Mouse (Mus musculus): ENCODE data around the gene Gdpd2. TPM values are rescaled to one million over a fixed set of nuclear protein-coding genes. Genes with fewer than 3 reads are reported as not detected.
A peak's percentile ranks its signal among the peaks of the same experiment; 100 is the strongest.

The Gdpd2 gene
- polyA plus RNA-seq (2016; fragmentation: Nextera tagmentation; extraction: Ambion mirVana) = 16.4 and 22.2 TPM in 2 replicates

DNA sequence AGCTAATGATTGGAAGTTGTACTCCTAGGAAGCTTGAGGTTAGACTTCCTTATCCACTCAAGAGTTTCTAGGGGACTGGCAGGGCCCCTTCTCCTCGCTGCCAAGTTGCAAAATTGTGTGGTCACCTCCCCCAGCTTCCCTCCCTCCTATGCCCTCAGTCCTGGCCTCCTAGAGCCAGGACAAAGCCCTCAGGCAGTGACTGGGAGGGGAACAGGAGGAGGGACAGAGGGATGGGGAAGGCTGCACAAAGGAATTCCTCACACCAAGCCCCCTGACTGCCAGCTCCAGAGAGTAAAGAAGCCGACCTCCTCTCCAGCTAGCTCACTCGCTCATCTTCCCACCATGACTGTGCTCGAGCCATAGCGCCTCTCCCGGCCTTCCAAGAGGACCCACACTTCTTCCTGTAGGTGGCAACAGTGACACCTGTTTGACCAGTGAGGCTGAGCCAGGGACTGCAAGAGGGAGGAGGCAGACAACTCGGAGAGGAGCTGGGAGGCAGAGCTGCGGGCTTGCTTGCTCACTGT lies at the start of gene Gdpd2:
Gene Gdpd2, plus strand, starts transcription at position 209 of the 524 bp plus-strand sequence.
- Histone ChIP-seq H3K9me3 (replicated peaks) (no peaks in the 10 kb centered on the region), H3K27me3 (peaks cover 13% of the 10 kb centered on the region), H3K9ac (no peak within 1 kb of the TSS; the same call in 1 of the 2 replicates), H3K27ac (peak within 1 kb of the TSS; percentile 71), H3K4me3 (peak within 1 kb of the TSS; percentile 20), H3K36me3 (no peaks in the 10 kb centered on the region), H3K4me1 (peaks cover 18% of the 10 kb centered on the region), H3K4me2 (replicated peaks) (peak within 1 kb of the TSS; percentile 48)
- peak; percentile 68 for ATAC-seq (ENCODE audit: low FRiP score)
- WGBS = 20% methylated on average over 8 of the region's 8 CpGs

DNA sequence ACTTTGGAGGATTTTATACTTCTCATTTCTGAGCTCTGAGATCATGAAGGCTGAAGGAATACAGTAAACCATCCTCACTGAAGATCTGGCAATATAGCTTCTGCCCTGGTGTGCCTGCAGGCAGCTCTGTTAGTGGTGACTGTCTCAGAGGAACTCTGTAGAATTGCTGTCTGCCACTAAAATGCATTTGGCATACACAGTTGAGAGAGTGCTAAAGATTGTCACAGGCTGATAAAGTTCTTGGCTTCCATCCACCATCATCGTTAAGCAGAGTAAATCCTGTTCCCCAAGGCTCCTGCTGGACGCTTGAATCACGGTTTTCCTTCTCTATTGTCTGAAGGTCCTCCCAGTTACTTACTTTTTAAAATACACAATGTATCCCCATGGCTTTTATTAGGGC lies 43.1 kb upstream of the Gdpd2 start:
- H3K9me3 ChIP-seq (replicated peaks) = no peaks in the 10 kb centered on the region
- 76% methylated on average over 3 of the region's 3 CpGs for WGBS
- H3K36me3 ChIP-seq = no peaks in the 10 kb centered on the region
- H3K9ac ChIP-seq = no peak overlapping the region
- H3K4me2 ChIP-seq (replicated peaks) = no peak overlapping the region
- H3K27ac ChIP-seq = no peak overlapping the region
- H3K4me3 ChIP-seq = no peak overlapping the region
- peaks cover 5% of the 10 kb centered on the region; the same call in 1 of the 2 replicates for H3K27me3 ChIP-seq
- no peak for ATAC-seq (ENCODE audit: low FRiP score)
- H3K4me1 ChIP-seq = no peaks in the 10 kb centered on the region

DNA sequence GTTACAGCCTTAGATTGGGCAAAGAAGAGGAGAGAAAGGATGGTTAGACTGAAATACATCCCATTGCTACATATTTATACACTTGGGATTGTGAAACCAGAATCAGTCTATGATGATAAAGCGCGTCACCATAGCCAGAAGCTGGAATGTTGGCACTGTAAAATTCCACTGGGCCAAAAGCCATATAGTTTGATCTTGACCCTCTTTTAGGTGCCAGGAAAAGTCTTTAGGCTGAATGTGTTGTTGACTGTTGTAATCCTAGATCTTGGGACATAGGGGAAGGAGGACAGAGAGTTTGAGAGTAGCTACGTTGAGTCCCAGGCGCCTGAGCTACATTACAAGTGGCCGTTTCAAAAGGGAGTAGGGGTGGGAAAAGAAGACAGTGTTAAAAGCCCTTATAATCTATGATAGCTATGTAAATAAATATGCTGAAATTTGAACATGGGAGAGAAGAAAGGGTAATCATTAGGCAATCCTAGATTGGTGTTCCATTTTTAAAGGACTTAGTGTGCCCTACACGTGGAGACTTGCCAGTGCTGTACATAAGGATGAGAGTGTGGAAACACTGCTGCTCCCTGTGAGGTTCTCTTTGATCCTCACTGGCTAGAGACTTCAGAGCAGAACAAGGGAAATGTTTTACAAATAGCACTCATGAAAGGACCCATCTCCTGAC lies 42.2 kb upstream of the Gdpd2 start:
- no peaks in the 10 kb centered on the region for H3K9me3 ChIP-seq (replicated peaks)
- H3K4me2 ChIP-seq (replicated peaks) = no peak overlapping the region
- H3K4me1 ChIP-seq = no peaks in the 10 kb centered on the region
- H3K4me3 ChIP-seq = no peak overlapping the region
- no peak for ATAC-seq (ENCODE audit: low FRiP score)
- H3K9ac ChIP-seq = no peak overlapping the region
- 88% methylated on average over 6 of the region's 6 CpGs for WGBS
- peaks cover 5% of the 10 kb centered on the region; the same call in 1 of the 2 replicates for H3K27me3 ChIP-seq
- no peaks in the 10 kb centered on the region for H3K36me3 ChIP-seq
- H3K27ac ChIP-seq = no peak overlapping the region

- Histone ChIP-seq H3K4me2 (replicated peaks) (no peak overlapping the region), H3K4me3 (no peak overlapping the region), H3K4me1 (no peaks in the 10 kb centered on the region), H3K36me3 (no peaks in the 10 kb centered on the region), H3K27me3 (peaks cover 5% of the 10 kb centered on the region; the same call in 1 of the 2 replicates), H3K9me3 (replicated peaks) (no peaks in the 10 kb centered on the region), H3K9ac (no peak overlapping the region), H3K27ac (no peak overlapping the region)
- 79% methylated on average over 5 of the region's 5 CpGs for WGBS
- no peak for ATAC-seq (ENCODE audit: low FRiP score)
These were observed 41.7 kb upstream of the Gdpd2 start for GRCm38 (mm10) chrX:100688033-100688370.

DNA sequence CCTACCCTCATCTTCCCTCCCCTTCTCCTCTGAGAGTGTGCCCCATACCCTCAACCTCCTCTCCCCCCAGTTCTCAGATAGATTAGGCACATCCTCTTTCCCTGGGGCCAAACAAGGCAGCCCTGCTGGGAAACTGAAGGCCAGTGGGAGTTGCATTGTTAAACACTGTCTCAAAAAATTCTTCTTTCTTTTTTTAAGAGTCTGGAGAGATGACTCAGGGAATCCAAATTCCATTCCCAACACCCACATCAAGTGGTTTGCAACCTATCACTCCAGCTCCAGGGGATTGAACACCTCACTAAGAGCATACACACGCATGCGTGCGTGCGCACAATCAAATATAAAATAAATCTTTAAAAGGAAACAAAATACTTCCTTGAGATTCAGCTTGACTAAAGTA lies 32.9 kb upstream of the Gdpd2 start:
- no peak overlapping the region for H3K4me2 ChIP-seq (replicated peaks)
- H3K27me3 ChIP-seq = 0 out of 2 replicates have a peak, but pooled peaks cover 3% of the 10 kb centered on the region
- H3K36me3 ChIP-seq = no peaks in the 10 kb centered on the region
- H3K9me3 ChIP-seq (replicated peaks) = no peaks in the 10 kb centered on the region
- H3K9ac ChIP-seq = no peak overlapping the region
- H3K4me3 ChIP-seq = no peak overlapping the region
- H3K27ac ChIP-seq = no peak overlapping the region
- WGBS = 97% methylated on average over 4 of the region's 4 CpGs
- no peaks in the 10 kb centered on the region for H3K4me1 ChIP-seq
- no peak for ATAC-seq (ENCODE audit: low FRiP score)

DNA sequence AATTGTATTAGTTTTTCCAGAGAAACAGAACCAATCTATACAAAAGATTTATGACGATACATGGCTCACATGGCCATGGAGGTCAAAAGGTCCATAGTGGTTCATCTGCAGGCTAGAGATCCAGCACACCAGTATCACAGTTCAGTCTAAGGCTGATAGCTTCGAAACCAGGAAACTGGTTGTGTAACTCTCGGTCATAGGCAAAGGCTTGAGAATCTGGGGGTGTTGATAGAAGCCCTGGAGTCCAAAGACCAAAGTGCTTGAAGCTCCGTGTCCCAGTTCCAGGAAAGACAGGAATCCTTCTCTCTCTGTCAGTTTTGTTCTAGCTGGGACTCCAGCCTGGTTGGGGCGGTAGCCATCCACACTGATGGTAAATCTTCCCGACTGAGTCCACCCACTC lies 21.6 kb upstream of the Gdpd2 start:
- no peak overlapping the region for H3K4me2 ChIP-seq (replicated peaks)
- WGBS = 92% methylated on average over 6 of the region's 6 CpGs
- H3K27me3 ChIP-seq = no peaks in the 10 kb centered on the region
- H3K27ac ChIP-seq = no peak overlapping the region
- no peaks in the 10 kb centered on the region for H3K9me3 ChIP-seq (replicated peaks)
- H3K4me3 ChIP-seq = no peak overlapping the region
- no peak for ATAC-seq (ENCODE audit: low FRiP score)
- no peaks in the 10 kb centered on the region for H3K4me1 ChIP-seq
- no peaks in the 10 kb centered on the region for H3K36me3 ChIP-seq
- H3K9ac ChIP-seq = no peak overlapping the region

- peaks cover 10% of the 10 kb centered on the region; the same call in 1 of the 2 replicates for H3K36me3 ChIP-seq
- 88% methylated on average over 6 of the region's 6 CpGs for WGBS
- no peak for ATAC-seq (ENCODE audit: low FRiP score)
- H3K27me3 ChIP-seq = peaks cover 10% of the 10 kb centered on the region; the same call in 1 of the 2 replicates
- H3K27ac ChIP-seq = no peak overlapping the region
- no peaks in the 10 kb centered on the region for H3K4me1 ChIP-seq
- H3K9ac ChIP-seq = no peak overlapping the region
- H3K4me2 ChIP-seq (replicated peaks) = no peak overlapping the region
- H3K4me3 ChIP-seq = no peak overlapping the region
- no peaks in the 10 kb centered on the region for H3K9me3 ChIP-seq (replicated peaks)
These were observed 13.5 kb upstream of the Gdpd2 start for GRCm38 (mm10) chrX:100716173-100716572.

GRCm38 (mm10) chrX:100728947-100729346 lies 726 bp upstream of the Gdpd2 start:
- ATAC-seq (ENCODE audit: low FRiP score) = peak; percentile 75
- Histone ChIP-seq H3K9ac (no peak overlapping the region), H3K4me3 (no peak overlapping the region), H3K9me3 (replicated peaks) (no peaks in the 10 kb centered on the region), H3K27ac (peak overlapping the region; percentile 71), H3K4me1 (peaks cover 18% of the 10 kb centered on the region), H3K36me3 (no peaks in the 10 kb centered on the region), H3K27me3 (peaks cover 13% of the 10 kb centered on the region), H3K4me2 (replicated peaks) (no peak overlapping the region)
- 18% methylated on average over 1 of the region's 1 CpGs for WGBS

DNA sequence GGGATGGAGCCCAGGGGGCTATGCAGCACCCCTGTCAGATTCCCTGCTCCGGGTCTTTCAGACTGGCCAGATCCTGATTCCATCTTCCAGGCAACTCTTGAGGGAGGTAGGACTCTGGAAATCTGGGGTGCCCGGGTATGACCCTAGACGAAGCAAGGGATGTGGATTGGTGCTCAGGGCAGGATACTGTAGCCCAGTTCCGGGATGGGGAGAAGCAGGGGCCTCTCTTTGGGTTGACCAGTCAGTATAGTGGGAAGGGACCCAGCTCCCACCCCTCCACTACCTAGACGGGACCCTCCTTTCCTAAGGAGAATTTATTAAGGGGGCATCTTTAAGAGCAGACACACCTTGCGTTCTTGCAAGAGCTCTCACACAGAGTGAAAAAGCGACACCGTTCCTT lies 593 bp downstream of the Gdpd2 start:
- Histone ChIP-seq H3K4me3 (peak overlapping the region; percentile 20), H3K4me2 (replicated peaks) (peak overlapping the region; percentile 48), H3K4me1 (peaks cover 18% of the 10 kb centered on the region), H3K27me3 (peaks cover 13% of the 10 kb centered on the region), H3K27ac (peak overlapping the region; percentile 71), H3K36me3 (no peaks in the 10 kb centered on the region), H3K9me3 (replicated peaks) (no peaks in the 10 kb centered on the region), H3K9ac (no peak overlapping the region)
- WGBS = 31% methylated on average over 8 of the region's 8 CpGs
- peak; percentile 46 for ATAC-seq (ENCODE audit: low FRiP score)

DNA sequence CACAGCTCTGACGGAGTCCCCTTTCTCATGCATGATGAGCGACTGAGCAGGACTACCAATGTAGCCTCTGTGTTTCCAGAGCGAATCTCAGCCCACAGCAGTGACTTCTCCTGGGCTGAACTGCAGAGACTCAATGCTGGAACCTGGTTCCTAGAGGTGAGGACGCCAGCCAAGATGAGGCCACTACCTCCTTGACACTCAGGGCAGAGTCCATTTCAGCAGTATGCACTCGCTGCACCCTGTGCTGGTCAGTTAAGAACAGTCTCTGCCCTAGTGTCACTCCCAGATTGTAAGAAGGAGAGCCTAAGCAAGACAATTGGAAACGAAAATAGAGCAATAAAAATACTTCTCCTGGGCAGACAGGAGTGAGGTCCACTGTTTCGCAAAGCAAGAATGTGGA lies 4.7 kb downstream of the Gdpd2 start:
- Histone ChIP-seq H3K9ac (no peak overlapping the region), H3K27ac (no peak overlapping the region), H3K4me1 (peaks cover 13% of the 10 kb centered on the region), H3K9me3 (replicated peaks) (no peaks in the 10 kb centered on the region), H3K4me3 (no peak overlapping the region), H3K4me2 (replicated peaks) (no peak overlapping the region), H3K27me3 (peaks cover 19% of the 10 kb centered on the region), H3K36me3 (no peaks in the 10 kb centered on the region)
- 79% methylated on average over 7 of the region's 7 CpGs for WGBS
- ATAC-seq (ENCODE audit: low FRiP score) = no peak

- Histone ChIP-seq H3K9me3 (replicated peaks) (no peaks in the 10 kb centered on the region), H3K9ac (no peak overlapping the region), H3K36me3 (no peaks in the 10 kb centered on the region), H3K4me1 (0 out of 2 replicates have a peak, but pooled peaks cover 2% of the 10 kb centered on the region), H3K4me3 (peak overlapping the region; percentile 17; the same call in 1 of the 2 replicates), H3K27ac (no peak overlapping the region), H3K4me2 (replicated peaks) (peak overlapping the region; percentile 44), H3K27me3 (peaks cover 12% of the 10 kb centered on the region)
- 26% methylated on average over 14 of the region's 14 CpGs for WGBS
- peak; percentile 76 for ATAC-seq (ENCODE audit: low FRiP score)
These were observed 9.2 kb downstream of the Gdpd2 start for GRCm38 (mm10) chrX:100738918-100739317.

- H3K9ac ChIP-seq = no peak overlapping the region
- 43% methylated on average over 10 of the region's 10 CpGs for WGBS
- ATAC-seq (ENCODE audit: low FRiP score) = peak; percentile 71
These were observed 9.8 kb downstream of the Gdpd2 start for GRCm38 (mm10) chrX:100739443-100739842.

DNA sequence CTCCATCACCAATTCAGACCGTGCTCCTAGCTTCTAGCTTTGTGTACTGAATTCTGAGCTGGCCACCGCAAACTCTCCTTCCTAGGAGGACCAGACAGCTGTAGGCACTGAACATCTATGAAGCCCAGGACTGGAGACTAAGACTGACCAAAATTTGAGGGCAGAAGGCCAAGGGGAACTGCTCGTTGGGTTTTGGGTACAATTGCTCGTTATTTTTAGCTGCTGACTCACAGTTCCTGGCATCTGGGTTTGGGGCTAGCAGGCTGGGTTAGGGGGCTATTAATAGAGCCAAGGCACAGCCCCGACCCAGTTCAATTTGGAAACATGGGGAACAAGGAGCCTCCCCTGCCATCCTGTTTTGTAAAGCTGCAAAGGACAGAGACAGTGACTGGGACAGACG lies 11.1 kb downstream of the Gdpd2 start:
- WGBS = 71% methylated on average over 6 of the region's 6 CpGs
- peaks cover 12% of the 10 kb centered on the region for H3K27me3 ChIP-seq
- no peak overlapping the region for H3K9ac ChIP-seq
- no peak for ATAC-seq (ENCODE audit: low FRiP score)
- 0 out of 2 replicates have a peak, but pooled peaks cover 2% of the 10 kb centered on the region for H3K4me1 ChIP-seq
- H3K4me2 ChIP-seq (replicated peaks) = no peak overlapping the region
- no peak overlapping the region for H3K27ac ChIP-seq
- no peaks in the 10 kb centered on the region for H3K9me3 ChIP-seq (replicated peaks)
- no peak overlapping the region for H3K4me3 ChIP-seq
- H3K36me3 ChIP-seq = no peaks in the 10 kb centered on the region

More at GRCm38 (mm10) chrX:100739443-100739842, 9.8 kb downstream of the Gdpd2 start:
- Histone ChIP-seq H3K27ac (no peak overlapping the region), H3K27me3 (peaks cover 12% of the 10 kb centered on the region), H3K4me2 (replicated peaks) (peak overlapping the region; percentile 44), H3K36me3 (no peaks in the 10 kb centered on the region), H3K9me3 (replicated peaks) (no peaks in the 10 kb centered on the region), H3K4me1 (0 out of 2 replicates have a peak, but pooled peaks cover 2% of the 10 kb centered on the region), H3K4me3 (peak overlapping the region; percentile 17)
